Mouse (Mus musculus): ENCODE measurements around the gene C5ar1. TPM values are rescaled to one million over a fixed set of nuclear protein-coding genes. Genes with fewer than 3 reads are reported as not detected.
A peak's percentile ranks its signal among the peaks of the same experiment; 100 is the strongest.
"Not testable (repeated sequence)": the region's sequence is repeated elsewhere in the genome, so short reads cannot be mapped to it uniquely, and the experiment has no call there.

Gene C5ar1
- 1.2 and 1.8 TPM in 2 replicates for polyA plus RNA-seq (2014; fragmentation: Nextera tagmentation; extraction: Ambion mirVana)

GRCm38 (mm10) chr7:16259110-16259590, at the start of gene C5ar1:
Gene C5ar1 (minus strand): TSS chr7:16259540.
- Histone ChIP-seq H3K36me3 (ENCODE audit: control insufficient read depth, insufficient read depth, low read length) (no peaks in the 10 kb centered on the region), H3K9me3 (ENCODE audit: control insufficient read depth, low read length) (no peaks in the 10 kb centered on the region; the same call in 1 of the 2 replicates), H3K4me2 (replicated peaks; ENCODE audit: low read depth, low read length) (no peak within 1 kb of the TSS), H3K4me3 (ENCODE audit: low read length) (no peak within 1 kb of the TSS), H3K27me3 (ENCODE audit: control insufficient read depth, insufficient read depth, low read length) (no peaks in the 10 kb centered on the region), H3K9ac (ENCODE audit: low read depth, low read length) (no peak within 1 kb of the TSS), H3K27ac (ENCODE audit: low read depth, low read length) (no peak within 1 kb of the TSS), H3K4me1 (ENCODE audit: control insufficient read depth, insufficient read depth, low read length) (no peaks in the 10 kb centered on the region)
- ATAC-seq (ENCODE audit: low FRiP score, low TSS enrichment): no peak
- WGBS: 90% methylated on average over 5 of the region's 5 CpGs

- Histone ChIP-seq H3K36me3 (ENCODE audit: control insufficient read depth, insufficient read depth, low read length) (no peaks in the 10 kb centered on the region), H3K4me1 (ENCODE audit: control insufficient read depth, insufficient read depth, low read length) (peaks cover 23% of the 10 kb centered on the region), H3K9me3 (ENCODE audit: control insufficient read depth, low read length) (no peaks in the 10 kb centered on the region), H3K27me3 (ENCODE audit: control insufficient read depth, insufficient read depth, low read length) (no peaks in the 10 kb centered on the region), H3K4me3 (ENCODE audit: low read length) (peak overlapping the region; percentile 79), H3K4me2 (replicated peaks; ENCODE audit: low read depth, low read length) (peak overlapping the region; percentile 98), H3K9ac (ENCODE audit: low read depth, low read length) (peak overlapping the region; percentile 89), H3K27ac (ENCODE audit: low read depth, low read length) (peak overlapping the region; percentile 74; the same call in 1 of the 2 replicates)
- WGBS: 30% methylated on average over 16 of the region's 16 CpGs
- no peak for ATAC-seq (ENCODE audit: low FRiP score, low TSS enrichment)
Observed at GRCm38 (mm10) chr7:16308555-16309317, 49.4 kb upstream of the C5ar1 start.

- not testable (repeated sequence) for H3K27me3 ChIP-seq (ENCODE audit: control insufficient read depth, insufficient read depth, low read length); ATAC-seq (ENCODE audit: low FRiP score, low TSS enrichment); H3K9me3 ChIP-seq (ENCODE audit: control insufficient read depth, low read length); H3K36me3 ChIP-seq (ENCODE audit: control insufficient read depth, insufficient read depth, low read length)
- peak within 1 kb of the TSS; percentile 79 for H3K4me3 ChIP-seq (ENCODE audit: low read length)
- peaks cover 19% of the 10 kb centered on the region for H3K4me1 ChIP-seq (ENCODE audit: control insufficient read depth, insufficient read depth, low read length)
- H3K9ac ChIP-seq (ENCODE audit: low read depth, low read length): peak within 1 kb of the TSS; percentile 89
- peak within 1 kb of the TSS; percentile 74; the same call in 1 of the 2 replicates for H3K27ac ChIP-seq (ENCODE audit: low read depth, low read length)
- 29% methylated on average over 1 of the region's 1 CpGs for WGBS
- peak within 1 kb of the TSS; percentile 98 for H3K4me2 ChIP-seq (replicated peaks; ENCODE audit: low read depth, low read length)
Observed at GRCm38 (mm10) chr7:16308093-16308492, 48.8 kb upstream of the C5ar1 start, which contains the start of gene Bbc3. Gene Bbc3 (plus strand): TSS chr7:16308393.

GRCm38 (mm10) chr7:16307141-16307540, 47.8 kb upstream of the C5ar1 start:
- not testable (repeated sequence) for ATAC-seq (ENCODE audit: low FRiP score, low TSS enrichment); H3K36me3 ChIP-seq (ENCODE audit: control insufficient read depth, insufficient read depth, low read length)
- WGBS: 78% methylated on average over 6 of the region's 6 CpGs

GRCm38 (mm10) chr7:16299419-16300035, 40.2 kb upstream of the C5ar1 start:
- Histone ChIP-seq H3K27ac (ENCODE audit: low read depth, low read length) (no peak overlapping the region), H3K9ac (ENCODE audit: low read depth, low read length) (peak overlapping the region; percentile 50), H3K4me3 (ENCODE audit: low read length) (peak overlapping the region; percentile 39)

More at GRCm38 (mm10) chr7:16307141-16307540, 47.8 kb upstream of the C5ar1 start:
- peaks cover 15% of the 10 kb centered on the region for H3K4me1 ChIP-seq (ENCODE audit: control insufficient read depth, insufficient read depth, low read length)
- not testable (repeated sequence) for H3K9me3 ChIP-seq (ENCODE audit: control insufficient read depth, low read length); H3K4me3 ChIP-seq (ENCODE audit: low read length); H3K27me3 ChIP-seq (ENCODE audit: control insufficient read depth, insufficient read depth, low read length); H3K4me2 ChIP-seq (replicated peaks; ENCODE audit: low read depth, low read length); H3K27ac ChIP-seq (ENCODE audit: low read depth, low read length); H3K9ac ChIP-seq (ENCODE audit: low read depth, low read length)

GRCm38 (mm10) chr7:16298927-16299326, 39.6 kb upstream of the C5ar1 start:
- no peak overlapping the region for H3K9ac ChIP-seq (ENCODE audit: low read depth, low read length)
- H3K9me3 ChIP-seq (ENCODE audit: control insufficient read depth, low read length): no peaks in the 10 kb centered on the region
- H3K4me3 ChIP-seq (ENCODE audit: low read length): peak overlapping the region; percentile 39
- H3K27me3 ChIP-seq (ENCODE audit: control insufficient read depth, insufficient read depth, low read length): no peaks in the 10 kb centered on the region
- WGBS: 76% methylated on average over 5 of the region's 5 CpGs
- ATAC-seq (ENCODE audit: low FRiP score, low TSS enrichment): no peak
- H3K27ac ChIP-seq (ENCODE audit: low read depth, low read length): no peak overlapping the region
- peaks cover 7% of the 10 kb centered on the region; the same call in 1 of the 2 replicates for H3K4me1 ChIP-seq (ENCODE audit: control insufficient read depth, insufficient read depth, low read length)
- peak overlapping the region; percentile 74 for H3K4me2 ChIP-seq (replicated peaks; ENCODE audit: low read depth, low read length)
- no peaks in the 10 kb centered on the region for H3K36me3 ChIP-seq (ENCODE audit: control insufficient read depth, insufficient read depth, low read length)

More at GRCm38 (mm10) chr7:16299419-16300035, 40.2 kb upstream of the C5ar1 start:
- H3K27me3 ChIP-seq (ENCODE audit: control insufficient read depth, insufficient read depth, low read length): no peaks in the 10 kb centered on the region
- WGBS: under 1% methylated on average over 52 of the region's 52 CpGs
- H3K4me2 ChIP-seq (replicated peaks; ENCODE audit: low read depth, low read length): peak overlapping the region; percentile 74
- peaks cover 7% of the 10 kb centered on the region; the same call in 1 of the 2 replicates for H3K4me1 ChIP-seq (ENCODE audit: control insufficient read depth, insufficient read depth, low read length)
- H3K36me3 ChIP-seq (ENCODE audit: control insufficient read depth, insufficient read depth, low read length): no peaks in the 10 kb centered on the region
- ATAC-seq (ENCODE audit: low FRiP score, low TSS enrichment): peak; percentile 83
- no peaks in the 10 kb centered on the region for H3K9me3 ChIP-seq (ENCODE audit: control insufficient read depth, low read length)

GRCm38 (mm10) chr7:16297616-16298015, 38.3 kb upstream of the C5ar1 start:
- H3K27me3 ChIP-seq (ENCODE audit: control insufficient read depth, insufficient read depth, low read length): no peaks in the 10 kb centered on the region
- no peaks in the 10 kb centered on the region for H3K9me3 ChIP-seq (ENCODE audit: control insufficient read depth, low read length)
- no peak for ATAC-seq (ENCODE audit: low FRiP score, low TSS enrichment)
- H3K4me1 ChIP-seq (ENCODE audit: control insufficient read depth, insufficient read depth, low read length): peaks cover 7% of the 10 kb centered on the region; the same call in 1 of the 2 replicates
- H3K4me2 ChIP-seq (replicated peaks; ENCODE audit: low read depth, low read length): peak overlapping the region; percentile 46; the same call in 1 of the 2 replicates
- 68% methylated on average over 2 of the region's 2 CpGs for WGBS
- H3K27ac ChIP-seq (ENCODE audit: low read depth, low read length): no peak overlapping the region
- H3K36me3 ChIP-seq (ENCODE audit: control insufficient read depth, insufficient read depth, low read length): no peaks in the 10 kb centered on the region
- H3K9ac ChIP-seq (ENCODE audit: low read depth, low read length): no peak overlapping the region
- no peak overlapping the region for H3K4me3 ChIP-seq (ENCODE audit: low read length)

- under 1% methylated on average over 21 of the region's 22 CpGs for WGBS
- no peaks in the 10 kb centered on the region for H3K9me3 ChIP-seq (ENCODE audit: control insufficient read depth, low read length)
- ATAC-seq (ENCODE audit: low FRiP score, low TSS enrichment): peak; percentile 30
- peak overlapping the region; percentile 35 for H3K4me3 ChIP-seq (ENCODE audit: low read length)
- H3K27me3 ChIP-seq (ENCODE audit: control insufficient read depth, insufficient read depth, low read length): no peaks in the 10 kb centered on the region
- peak overlapping the region; percentile 46 for H3K4me2 ChIP-seq (replicated peaks; ENCODE audit: low read depth, low read length)
- H3K9ac ChIP-seq (ENCODE audit: low read depth, low read length): peak overlapping the region; percentile 3; the same call in 1 of the 2 replicates
- H3K27ac ChIP-seq (ENCODE audit: low read depth, low read length): peak overlapping the region; percentile 53
- peaks cover 7% of the 10 kb centered on the region; the same call in 1 of the 2 replicates for H3K4me1 ChIP-seq (ENCODE audit: control insufficient read depth, insufficient read depth, low read length)
- H3K36me3 ChIP-seq (ENCODE audit: control insufficient read depth, insufficient read depth, low read length): no peaks in the 10 kb centered on the region
Observed at GRCm38 (mm10) chr7:16296766-16297390, 37.5 kb upstream of the C5ar1 start.
